Mouse (Mus musculus) liver, postnatal 0 days (tissue): ENCODE measurements around the gene Mllt6.
"Not testable (repeated sequence)": the region's sequence is repeated elsewhere in the genome, so short reads cannot be mapped to it uniquely, and the experiment has no call there.

Experiments used
- CTCF ChIP-seq: sonication (generic); IDR thresholded peaks from 2 replicates; pipeline ENCODE4 v1.5.1; 2016; ENCODE audit warnings: antibody characterized with exemption, low read depth
- EP300 ChIP-seq: IDR thresholded peaks from 2 replicates; pipeline ENCODE4 v1.6.1; 2016; ENCODE audit warnings: antibody characterized with exemption, low read depth, mild to moderate bottlenecking

DNA sequence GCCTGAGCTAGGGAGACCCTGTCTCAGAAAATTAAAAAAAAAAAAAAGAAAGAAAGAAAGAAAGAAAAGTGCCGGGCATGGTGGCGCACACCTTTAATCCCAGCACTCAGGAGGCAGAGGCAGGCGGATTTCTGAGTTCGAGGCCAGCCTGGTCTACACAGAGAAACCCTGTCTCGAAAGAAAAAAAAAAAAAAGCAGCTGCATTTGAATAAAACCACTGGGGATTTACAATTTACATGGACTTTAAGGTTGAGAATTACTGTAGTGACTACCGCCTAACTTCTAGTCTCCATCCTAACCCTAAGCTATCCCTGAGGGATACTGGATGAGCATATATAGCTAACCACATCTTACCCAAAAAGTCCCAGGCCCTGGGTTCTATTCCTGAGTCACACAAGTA, 5.2 kb upstream of the Mllt6 start:
- TF ChIP-seq CTCF, EP300: not testable (repeated sequence)
